Mouse (Mus musculus) MEL (cell line): ENCODE measurements around the gene Rplp2.

Experiments used
- CHD1 ChIP-seq: IDR thresholded peaks from 2 replicates; pipeline ENCODE4 v1.6.1; 2012; ENCODE audit warnings: low read depth, mild to moderate bottlenecking, inconsistent platforms, low read length, improper control_type of control experiment
- CHD2 ChIP-seq: IDR thresholded peaks from 2 replicates; pipeline ENCODE4 v1.6.1; 2011; ENCODE audit warnings: low read length, improper control_type of control experiment
- CTCF ChIP-seq, 3 experiments: IDR thresholded peaks in 2 of 3; conservative IDR thresholded peaks in 1 of 3; 2 replicates each; pipeline ENCODE4 v1.5.1; 2011 to 2012; ENCODE audit warnings: low read length in 3 of 3, low read depth in 2 of 3, mild to moderate bottlenecking in 2 of 3, improper control_type of control experiment in 1 of 3, inconsistent platforms in 1 of 3, mixed read lengths in 1 of 3, moderate library complexity in 1 of 3; ENCODE audit not compliant: control insufficient read depth in 1 of 3, insufficient read depth in 1 of 3, poor library complexity in 1 of 3, severe bottlenecking in 1 of 3
- E2F4 ChIP-seq: IDR thresholded peaks from 2 replicates; pipeline ENCODE4 v1.6.1; 2011; ENCODE audit warnings: low read depth, low read length, improper control_type of control experiment, borderline replicate concordance
- MAFK ChIP-seq: IDR thresholded peaks from 2 replicates; pipeline ENCODE4 v1.6.1; 2011; ENCODE audit warnings: low read depth, mild to moderate bottlenecking, low read length, improper control_type of control experiment, borderline replicate concordance
- RCOR1 ChIP-seq: IDR thresholded peaks from 2 replicates; pipeline ENCODE4 v1.6.1; 2012; ENCODE audit warnings: low read depth, mild to moderate bottlenecking, inconsistent platforms, low read length, improper control_type of control experiment
- SMC3 ChIP-seq: IDR thresholded peaks from 2 replicates; pipeline ENCODE4 v1.6.1; 2011; ENCODE audit warnings: low read depth, low read length, improper control_type of control experiment
- TBP ChIP-seq: IDR thresholded peaks from 2 replicates; pipeline ENCODE4 v1.8.0; 2011; ENCODE audit warnings: low read depth, low read length, improper control_type of control experiment
- ZC3H11A ChIP-seq: IDR thresholded peaks from 2 replicates; pipeline ENCODE4 v1.6.1; 2012; ENCODE audit warnings: low read depth, mild to moderate bottlenecking, inconsistent platforms, low read length, improper control_type of control experiment
- ZKSCAN1 ChIP-seq: IDR thresholded peaks from 2 replicates; pipeline ENCODE4 v1.6.1; 2012; ENCODE audit warnings: low read depth, mild to moderate bottlenecking, inconsistent platforms, low read length, improper control_type of control experiment, moderate library complexity
- ZNF384 ChIP-seq: IDR thresholded peaks from 2 replicates; pipeline ENCODE4 v1.6.1; 2012; ENCODE audit warnings: low read depth, mild to moderate bottlenecking, inconsistent platforms, low read length, improper control_type of control experiment

DNA sequence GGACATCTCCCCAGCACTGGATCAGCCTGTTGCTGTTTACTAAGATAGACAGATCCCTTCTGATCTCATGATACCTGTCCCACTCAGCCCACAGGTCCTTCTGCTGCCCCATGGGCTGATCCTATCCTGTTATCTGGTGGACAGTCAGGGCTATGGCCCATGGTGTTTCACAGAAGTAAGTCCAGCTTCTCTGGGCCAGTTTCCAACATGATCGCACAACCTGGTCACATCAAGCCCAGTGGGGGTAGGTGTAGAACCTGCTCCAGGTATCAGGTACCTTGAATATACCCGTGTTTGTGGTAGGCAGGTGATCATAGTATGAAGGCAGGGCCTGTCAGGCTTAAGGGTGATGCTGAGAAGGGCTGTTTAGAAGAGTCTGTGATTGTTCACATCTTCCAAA, 48.2 kb downstream of the Rplp2 start:
- TF ChIP-seq ZKSCAN1 (no peak), CHD1 (no peak), TBP (no peak), CTCF (IDR thresholded peaks at IDR 0.05 in 2 of 3, conservative IDR thresholded peaks at IDR 0.05 in 1 of 3; ENCODE audit: control insufficient read depth in 1 of 3, insufficient read depth in 1 of 3, low read depth in 2 of 3, low read length in 3 of 3, poor library complexity in 1 of 3, severe bottlenecking in 1 of 3) (no peak), ZNF384 (no peak), MAFK (no peak), CHD2 (no peak), RCOR1 (no peak), ZC3H11A (no peak), E2F4 (no peak), SMC3 (no peak)
